Mouse (Mus musculus) kidney, adult 2 months (tissue): ENCODE measurements at regions not wholly inside any gene's neighbourhood (a gene's known extent, or its start where the extent isn't known, plus 50 kb on each side); places are given as distances from the start of the nearest gene placed in this dataset.

Experiments used
- CTCF ChIP-seq: fragments of 200-500 bp; conservative IDR thresholded peaks from 2 replicates; pipeline ENCODE4 v1.5.1; 2011; ENCODE audit warnings: low read depth, mild to moderate bottlenecking, control low read depth, low read length, moderate library complexity, mixed read lengths; ENCODE audit not compliant: insufficient read depth, insufficient read length
- POLR2A ChIP-seq: fragments of 200-500 bp; IDR thresholded peaks from one replicate; pipeline ENCODE4 v1.6.1; 2011; ENCODE audit warnings: low read depth, low read length, control low read depth

GRCm38 (mm10) chr1:149672571-149672970 lies 288.5 kb downstream of the Pla2g4a start:
- TF ChIP-seq POLR2A (no peak), CTCF (no peak)
